Mouse (Mus musculus) erythroblast, embryonic 14.5 days (primary cell): ENCODE data around the gene Dnali1.

Source experiments
- GATA1 ChIP-seq: IDR thresholded peaks from 2 replicates; pipeline ENCODE4 v1.6.1; 2012; ENCODE audit warnings: low read length, inconsistent platforms, mixed read lengths
- TAL1 ChIP-seq: IDR thresholded peaks from 3 replicates; pipeline ENCODE4 v1.6.1; 2012; ENCODE audit warnings: low read length, inconsistent platforms, mixed read lengths

- no peak for TF ChIP-seq TAL1
- TF ChIP-seq GATA1: no peak
Observed at GRCm38 (mm10) chr4:125008712-125009111, 56.8 kb downstream of the Dnali1 start.
